Mouse (Mus musculus) spleen, postnatal 36 days (tissue): ENCODE measurements around the gene 4933416C03Rik.

Experiments
- DNase-seq, 2 experiments: peaks; one replicate each; pipeline ENCODE4 v3.0.0; 2022; ENCODE audit warnings: low spot score in 2 of 2, mixed read lengths in 1 of 2

Gene 4933416C03Rik

DNA sequence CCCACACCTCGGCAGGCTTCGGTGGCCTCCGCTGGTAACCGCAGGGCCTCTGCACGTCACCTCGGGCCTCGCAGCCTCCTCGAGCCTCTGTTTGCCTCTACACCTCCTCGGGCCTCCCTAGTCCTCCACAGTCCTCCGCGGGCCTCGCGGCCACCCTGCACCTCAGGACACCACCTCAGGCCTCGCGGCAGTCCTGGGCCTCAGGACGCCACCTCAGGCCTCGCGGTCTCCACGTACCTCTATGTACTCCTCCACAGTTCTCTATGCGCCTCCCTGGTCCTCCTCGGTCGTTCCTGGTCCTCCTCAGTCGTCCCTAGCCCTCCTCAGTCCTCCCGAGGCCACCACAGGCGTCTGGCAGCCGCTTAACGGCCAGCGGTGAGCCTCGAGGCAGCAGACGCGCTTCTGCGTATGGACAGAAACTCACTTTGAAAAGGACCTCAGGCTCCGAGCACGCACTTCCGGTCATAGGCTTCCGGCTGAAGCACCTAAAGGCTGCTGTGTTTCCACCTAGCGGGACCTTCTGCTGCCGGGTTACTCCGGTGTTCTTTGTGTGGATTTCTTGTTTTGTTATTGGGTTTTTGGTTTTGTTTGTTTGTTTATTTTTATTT lies at the start of gene 4933416C03Rik:
Gene 4933416C03Rik (minus strand): TSS at position 51 of the 608 bp plus-strand sequence.
- no peak for DNase-seq

- no peak for DNase-seq
Measured at GRCm38 (mm10) chr10:116162338-116162737, 48.6 kb upstream of the 4933416C03Rik start.

GRCm38 (mm10) chr10:116156699-116157098 lies 43.0 kb upstream of the 4933416C03Rik start:
- no peak for DNase-seq

GRCm38 (mm10) chr10:116154707-116155106 lies 41.0 kb upstream of the 4933416C03Rik start:
- no peak for DNase-seq

- no peak for DNase-seq
Measured at GRCm38 (mm10) chr10:116146091-116146490, 32.4 kb upstream of the 4933416C03Rik start.

- DNase-seq, result no peak
Measured at GRCm38 (mm10) chr10:116143684-116144083, 30.0 kb upstream of the 4933416C03Rik start.

DNA sequence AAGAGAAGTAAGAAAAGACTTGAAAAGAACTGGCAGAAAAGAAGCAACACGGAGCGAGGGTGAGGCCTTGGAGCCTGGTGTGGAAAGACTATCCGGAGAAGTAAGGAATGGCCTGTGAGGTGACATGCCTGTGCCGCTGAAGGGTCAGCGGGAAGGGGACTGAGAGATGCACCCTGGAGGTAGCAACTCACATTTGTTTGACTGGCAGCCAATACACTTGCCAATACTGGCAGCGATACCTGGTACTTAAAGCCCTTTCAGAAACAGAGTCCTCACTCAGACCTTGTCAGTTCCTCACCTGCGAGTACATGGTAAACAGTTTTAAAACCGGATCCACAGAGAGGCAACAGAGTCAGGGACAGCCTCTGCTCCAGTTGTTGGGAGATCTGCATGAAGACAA lies 26.5 kb upstream of the 4933416C03Rik start:
- DNase-seq, result no peak

- DNase-seq, result no peak
Measured at GRCm38 (mm10) chr10:116135187-116135586, 21.5 kb upstream of the 4933416C03Rik start.

DNA sequence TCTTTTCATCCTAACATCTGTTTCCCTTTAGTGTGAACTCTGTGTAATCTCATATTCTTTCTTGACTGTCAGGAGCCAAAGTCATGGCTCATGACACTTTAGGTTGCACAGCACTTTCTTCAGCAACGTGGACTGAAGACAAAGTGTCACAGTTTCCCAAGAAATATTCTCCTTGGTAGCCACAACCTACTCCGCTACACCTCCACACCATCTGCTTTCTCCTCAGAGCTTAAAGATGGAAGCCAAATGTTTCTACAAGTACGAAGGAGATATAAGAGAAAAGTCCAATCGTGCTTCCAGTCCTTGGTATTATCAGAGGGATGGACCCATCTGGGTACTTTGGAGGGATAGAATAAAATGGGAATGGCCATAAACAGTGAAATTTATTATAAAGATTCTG lies 18.5 kb upstream of the 4933416C03Rik start:
- DNase-seq, result no peak

- no peak for DNase-seq
Measured at GRCm38 (mm10) chr10:116131223-116131622, 17.5 kb upstream of the 4933416C03Rik start.

DNA sequence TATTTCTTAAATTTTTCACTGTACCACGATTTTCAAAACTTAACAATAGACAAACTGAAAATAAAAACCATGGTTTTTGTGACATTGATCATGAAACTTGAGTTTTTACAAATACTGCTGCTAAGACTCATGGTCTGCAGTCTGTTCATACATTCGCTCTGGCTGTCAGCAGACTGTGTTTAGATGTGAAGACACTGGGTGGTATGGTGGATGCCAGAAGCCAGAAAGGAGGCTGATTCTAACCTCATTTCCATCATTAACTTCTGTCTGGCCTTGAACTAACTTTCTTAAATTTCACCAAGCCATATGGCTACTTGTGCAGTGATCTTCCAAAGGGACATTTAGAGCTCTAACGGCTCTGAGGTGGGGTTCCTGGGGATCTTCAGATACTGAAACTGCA lies 16.7 kb upstream of the 4933416C03Rik start:
- DNase-seq, result no peak

GRCm38 (mm10) chr10:116125364-116125763 lies 11.6 kb upstream of the 4933416C03Rik start:
- no peak for DNase-seq

DNA sequence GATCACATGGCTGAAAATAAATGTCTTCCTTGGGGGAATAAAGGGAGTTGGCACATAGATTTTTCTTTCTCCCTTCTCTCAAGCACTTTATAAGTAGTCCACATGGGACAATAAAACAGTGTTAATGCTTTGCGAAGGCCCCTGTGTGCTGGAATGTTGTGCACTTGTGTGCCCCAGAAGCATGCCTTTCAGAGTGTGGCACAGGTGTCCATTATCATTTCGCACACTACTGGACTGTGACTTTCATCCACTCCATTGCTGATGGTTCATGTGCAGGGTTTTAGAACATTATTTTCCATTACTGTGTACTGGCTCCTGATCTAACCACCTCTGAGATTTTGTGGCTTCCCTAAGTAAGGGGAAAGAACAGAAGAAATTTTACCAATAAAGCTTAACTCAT lies 10.1 kb upstream of the 4933416C03Rik start:
- DNase-seq, result no peak

- no peak for DNase-seq
Measured at GRCm38 (mm10) chr10:116121463-116121862, 7.7 kb upstream of the 4933416C03Rik start.

- DNase-seq, result no peak
Measured at GRCm38 (mm10) chr10:116117060-116117459, 3.3 kb upstream of the 4933416C03Rik start.

DNA sequence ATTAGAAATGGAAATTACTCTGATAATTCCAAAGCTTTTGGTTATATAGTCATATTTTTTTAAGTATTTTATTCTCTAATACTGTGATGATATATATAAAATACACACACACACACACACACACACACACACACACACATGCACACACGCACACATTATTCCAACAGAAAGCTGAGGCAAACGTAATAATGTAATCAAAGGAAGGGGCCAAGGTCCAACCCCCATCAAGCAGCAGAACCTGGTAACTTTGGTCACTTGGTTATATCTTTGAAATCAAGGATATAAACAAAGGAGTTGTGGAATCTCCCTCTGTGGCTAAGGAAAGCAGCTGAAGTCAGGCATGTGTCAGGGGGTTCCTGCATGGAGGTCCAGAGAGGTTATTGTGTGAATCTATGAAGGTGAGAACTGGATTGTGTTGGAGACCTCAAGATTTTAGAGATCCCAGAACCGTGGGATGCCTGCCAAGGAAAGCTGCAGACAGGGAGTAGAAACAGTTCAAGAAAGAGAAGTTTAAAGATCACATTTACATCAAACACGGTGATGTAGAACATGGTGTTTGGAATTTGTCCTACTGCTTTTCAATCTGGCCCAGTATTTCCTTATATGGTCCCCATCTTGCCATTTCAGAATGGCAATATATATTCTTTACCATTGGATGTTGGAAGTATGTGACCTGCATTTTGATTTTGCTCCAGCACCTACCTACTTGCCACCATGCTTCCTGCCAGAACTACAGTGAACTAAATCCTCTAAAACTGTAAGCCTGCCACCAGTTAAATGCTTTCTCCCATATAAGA lies 2.4 kb upstream of the 4933416C03Rik start:
- no peak for DNase-seq

- no peak for DNase-seq
Measured at GRCm38 (mm10) chr10:116112868-116113267, 849 bp downstream of the 4933416C03Rik start.

DNA sequence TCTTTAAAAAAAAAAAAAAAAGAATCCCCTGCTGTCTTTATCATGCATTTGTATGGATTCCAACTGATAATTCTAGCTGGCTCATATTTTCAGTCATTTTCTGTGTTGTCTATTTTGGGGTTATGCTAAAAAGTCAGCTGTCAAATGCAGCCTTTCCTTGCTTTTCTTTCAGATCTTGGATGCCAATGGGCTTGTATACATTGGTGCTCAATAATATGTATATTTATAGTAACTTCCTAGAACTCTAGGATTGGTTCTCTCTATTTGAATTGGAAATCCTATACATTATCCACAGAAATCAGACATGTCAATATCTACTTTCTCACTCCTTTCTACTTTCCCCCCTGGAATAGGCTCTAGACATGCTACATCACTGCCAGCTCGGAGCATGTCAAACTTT lies 5.0 kb downstream of the 4933416C03Rik start:
- DNase-seq, result no peak

- DNase-seq, result no peak
Measured at GRCm38 (mm10) chr10:116108176-116108575, 5.5 kb downstream of the 4933416C03Rik start.

DNA sequence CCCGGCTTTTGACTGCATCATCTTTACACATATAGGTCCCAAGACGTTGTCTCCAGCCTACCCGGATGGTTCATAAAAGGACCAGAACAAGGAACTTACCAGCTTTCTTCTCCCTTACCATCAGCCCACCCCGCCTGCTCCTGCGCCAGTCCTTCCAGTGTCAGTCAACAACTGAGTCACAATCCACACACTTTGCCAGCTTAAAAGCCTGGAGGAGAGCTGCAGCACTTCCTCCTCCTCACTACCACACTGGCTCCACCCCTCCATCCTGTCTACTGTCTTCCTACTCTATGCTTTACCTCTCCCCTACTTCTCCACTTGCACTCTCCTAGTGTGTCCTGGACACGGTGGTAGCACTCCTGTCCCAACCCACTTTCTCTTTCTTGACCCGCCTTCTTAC lies 15.2 kb downstream of the 4933416C03Rik start:
- DNase-seq, result no peak

- no peak for DNase-seq
Measured at GRCm38 (mm10) chr10:116096466-116096865, 17.3 kb downstream of the 4933416C03Rik start.

GRCm38 (mm10) chr10:116083965-116084364 lies 29.8 kb downstream of the 4933416C03Rik start:
- no peak for DNase-seq

DNA sequence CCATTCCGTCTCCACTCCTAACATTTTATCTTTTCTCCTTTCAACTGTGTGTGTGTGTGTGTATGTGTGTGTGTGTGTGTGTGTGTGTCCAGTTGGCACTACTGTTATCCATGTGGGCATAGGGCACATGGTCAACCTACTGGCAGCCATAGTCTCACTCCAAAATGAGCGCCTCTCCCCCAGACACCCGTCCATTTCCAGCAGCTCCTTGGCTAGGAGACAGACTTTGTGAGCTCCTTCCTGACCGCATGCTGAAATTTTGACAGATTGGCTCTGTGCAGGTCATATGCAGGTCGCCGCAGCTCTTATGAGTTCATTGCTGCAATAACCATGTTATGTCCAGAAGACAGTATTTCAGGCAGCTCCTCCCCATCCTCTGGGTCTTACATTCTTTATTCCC lies 32.9 kb downstream of the 4933416C03Rik start:
- no peak for DNase-seq
